In genomic region chr2:94178321-94179029, GRCm38 (mm10) we compare ENCODE assay signal across 8 mouse cellular contexts. TPM values are rescaled to one million over a fixed set of nuclear protein-coding genes. Genes with fewer than 3 reads are reported as not detected.
DNase-seq lines count a peak whose midpoint lies in the region; ATAC-seq and TF ChIP-seq lines count a peak whose summit lies in the region.

No protein-coding gene starts in this region.

- WGBS in forebrain, embryonic 16.5 days: under 1% methylated on average over 22 of the region's 22 CpGs
- WGBS in lung, embryonic 15.5 days: under 1% methylated on average over 22 of the region's 22 CpGs

- no peaks in the 10 kb centered on the region for H3K27me3 ChIP-seq in forebrain, embryonic 16.5 days (replicated peaks; ENCODE audit: control insufficient read depth, insufficient read depth, low read length)
- H3K27me3 ChIP-seq in lung, embryonic 15.5 days: peaks cover 12% of the 10 kb centered on the region

- peak; percentile 99 for ATAC-seq in forebrain, embryonic 16.5 days
- ATAC-seq in lung, embryonic 15.5 days (ENCODE audit: borderline replicate concordance, extremely low read depth, low FRiP score, low TSS enrichment): peak; percentile 97; the same call in 1 of the 2 replicates

- no peak overlapping the region for H3K27ac ChIP-seq in ES-E14 (ENCODE audit: insufficient read depth, low read depth, low read length, poor library complexity, severe bottlenecking)
- no peak overlapping the region for H3K27ac ChIP-seq in forebrain, embryonic 16.5 days (ENCODE audit: low read length)
- peak overlapping the region; percentile 45; the same call in 1 of the 2 replicates for H3K27ac ChIP-seq in lung, embryonic 15.5 days

- peak overlapping the region; percentile 86 for H3K9ac ChIP-seq in ES-E14 (ENCODE audit: insufficient read depth, low read depth, low read length, poor library complexity, severe bottlenecking)
- peak overlapping the region; percentile 95 for H3K9ac ChIP-seq in forebrain, embryonic 16.5 days (replicated peaks; ENCODE audit: low read depth, low read length)
- peak overlapping the region; percentile 91 for H3K9ac ChIP-seq in lung, embryonic 15.5 days

- DNase-seq in ES-E14 (ENCODE audit: low read depth, low spot score): peak; percentile 60
- peak; percentile 84 for DNase-seq in cerebellum, adult 11-12 months
- peak; percentile 89 for DNase-seq in heart, postnatal 4 days
- DNase-seq in layer of hippocampus, adult 8-10 months (ENCODE audit: low spot score in 2 of 2): peak; percentile 73 to 87
- peak; percentile 70 for DNase-seq in ovary, adult 18-20 months (ENCODE audit: low spot score)
- peak; percentile 87 for DNase-seq in thymus, postnatal 0 days (ENCODE audit: low spot score)

- H3K4me2 ChIP-seq in forebrain, embryonic 16.5 days (ENCODE audit: low read length): peak overlapping the region; percentile 96
- H3K4me2 ChIP-seq in lung, embryonic 15.5 days: peak overlapping the region; percentile 60

- peak overlapping the region; percentile 91 to 96 for H3K4me3 ChIP-seq in ES-E14 (ENCODE audit: insufficient read depth in 1 of 2, low read depth in 1 of 2, low read length in 2 of 2, poor library complexity in 1 of 2, severe bottlenecking in 1 of 2)
- peak overlapping the region; percentile 95 for H3K4me3 ChIP-seq in forebrain, embryonic 16.5 days (replicated peaks; ENCODE audit: low read length)
- H3K4me3 ChIP-seq in lung, embryonic 15.5 days: peak overlapping the region; percentile 86

- H3K4me1 ChIP-seq in ES-E14 (ENCODE audit: control insufficient read depth in 2 of 2, insufficient read depth in 2 of 2, low read length in 2 of 2, poor library complexity in 1 of 2): 0 out of 4 replicates have a peak, but pooled peaks cover 0 to 3% of the 10 kb centered on the region in 2 experiments
- peaks cover 14% of the 10 kb centered on the region for H3K4me1 ChIP-seq in forebrain, embryonic 16.5 days (replicated peaks; ENCODE audit: control insufficient read depth, insufficient read depth, low read length)
- H3K4me1 ChIP-seq in lung, embryonic 15.5 days: peaks cover 11% of the 10 kb centered on the region

- in situ Hi-C loops in ES-E14 (cut with MboI; ENCODE audit: low sequenced_read_pairs in 2 of 2, unreplicated experiment in 2 of 2): no loop called here

- no peaks in the 10 kb centered on the region for H3K36me3 ChIP-seq in ES-E14 (ENCODE audit: control insufficient read depth, insufficient read depth, low read length, poor library complexity, severe bottlenecking)
- H3K36me3 ChIP-seq in forebrain, embryonic 16.5 days (ENCODE audit: control insufficient read depth, insufficient read depth): no peaks in the 10 kb centered on the region
- H3K36me3 ChIP-seq in lung, embryonic 15.5 days: no peaks in the 10 kb centered on the region

- no peaks in the 10 kb centered on the region for H3K9me3 ChIP-seq in ES-E14 (ENCODE audit: control insufficient read depth, insufficient read depth, low read depth, low read length)
- H3K9me3 ChIP-seq in forebrain, embryonic 16.5 days (ENCODE audit: control insufficient read depth, low read length): no peaks in the 10 kb centered on the region
- no peaks in the 10 kb centered on the region for H3K9me3 ChIP-seq in lung, embryonic 15.5 days

TF ChIP-seq in ES-E14, 5 proteins besides CTCF, POLR2A, EP300 and RAD21:
- TF ChIP-seq HCFC1 (IDR thresholded peaks at IDR 0.05; ENCODE audit: borderline replicate concordance, insufficient read depth, low read length) (peak; percentile 99), ZNF384 (IDR thresholded peaks at IDR 0.05; ENCODE audit: low read depth, low read length) (peak; percentile 80), CHD2 (IDR thresholded peaks at IDR 0.05; ENCODE audit: low read depth, low read length) (no peak)

RNA-seq across cellular contexts. Expression of gene Hsd17b12, which starts 20.7 kb away (rescaled TPM):
- 149 and 170 TPM in 2 replicates for total RNA-seq in ES-E14 (2012; rRNA removed)
- polyA plus RNA-seq in forebrain, embryonic 16.5 days (2015; fragmentation: Nextera tagmentation; extraction: Ambion mirVana): 141 and 144 TPM in 2 replicates
- 10 to 100 TPM; 39.7 to 44.8 TPM for total RNA-seq in heart, postnatal 4 days (2021)
- 10 to 100 TPM; 67.5 to 81.8 (median 71.7) TPM for total RNA-seq in layer of hippocampus, adult 8-10 months (2022)
- polyA plus RNA-seq in lung, embryonic 15.5 days (2015; fragmentation: Nextera tagmentation; extraction: Ambion mirVana): 126 and 129 TPM in 2 replicates
- 68.8 and 73.6 TPM in 2 replicates for polyA plus RNA-seq in thymus, postnatal 0 days (2015; fragmentation: Nextera tagmentation; extraction: Ambion mirVana)
